Mouse (Mus musculus) lung, postnatal 0 days (tissue): ENCODE data around the gene Thap11.

Experiments
- CTCF ChIP-seq: IDR thresholded peaks from 2 replicates; pipeline ENCODE4 v1.5.1; 2016; ENCODE audit warnings: antibody characterized with exemption, mild to moderate bottlenecking
- EP300 ChIP-seq: IDR thresholded peaks from 2 replicates; pipeline ENCODE4 v1.6.1; 2016; ENCODE audit warnings: antibody characterized with exemption, mild to moderate bottlenecking, control low read depth

DNA sequence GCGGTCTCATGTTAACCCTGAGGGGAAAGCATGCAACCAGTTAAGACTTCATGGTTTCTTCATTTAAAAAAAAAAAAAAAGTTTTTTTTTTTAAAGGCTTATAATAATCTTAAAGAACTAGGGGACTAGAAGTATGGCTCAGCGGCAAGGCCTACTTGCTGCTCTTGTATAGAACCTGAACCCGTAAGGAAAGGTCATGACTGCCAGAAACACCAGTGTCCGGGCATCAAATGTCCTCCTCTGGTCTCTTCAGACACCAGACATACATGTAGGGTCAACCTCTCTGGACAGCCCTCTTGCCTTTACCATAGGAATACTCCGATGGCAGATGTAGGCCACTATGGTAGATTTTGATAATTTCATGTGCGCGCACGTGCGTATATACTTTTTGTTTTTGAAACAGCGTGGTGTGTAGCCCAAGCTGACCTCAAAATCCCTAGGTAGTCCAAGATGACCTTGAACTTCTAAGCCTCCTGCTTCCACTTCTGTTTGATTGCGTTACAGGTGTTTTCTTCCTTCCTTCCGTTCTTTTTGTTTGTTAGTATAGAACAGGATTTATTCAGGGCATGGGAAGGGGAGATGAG lies 2.7 kb upstream of the Thap11 start:
- TF ChIP-seq CTCF (no peak), EP300 (no peak)
